Mouse (Mus musculus): Measurements from ENCODE around the gene Banf2. TPM values are rescaled to one million over a fixed set of nuclear protein-coding genes. Genes with fewer than 3 reads are reported as not detected.

The Banf2 gene
- polyA plus RNA-seq (2014; fragmentation: Nextera tagmentation; extraction: Ambion mirVana), result not detected in 2 replicates

DNA sequence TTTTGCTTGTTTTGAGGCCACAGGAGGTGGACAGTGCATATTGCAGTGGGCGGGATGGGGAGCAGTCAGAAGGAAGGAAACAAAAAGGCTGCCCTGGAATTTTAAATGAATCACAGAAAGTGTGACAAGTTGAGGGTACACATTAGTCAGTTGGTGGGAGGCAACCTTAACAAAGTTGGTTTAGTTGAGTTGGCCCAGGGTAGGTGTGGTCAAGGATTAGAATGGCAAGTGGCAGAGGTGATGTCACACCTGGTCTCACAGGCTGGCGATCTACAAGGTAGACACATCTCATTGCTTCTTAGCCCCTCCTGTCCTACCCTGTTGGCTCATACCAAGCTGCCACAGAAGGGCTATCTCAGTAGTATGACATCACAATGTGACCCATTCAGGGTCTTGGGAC, at the start of gene Banf2:
Gene Banf2 (plus strand): TSS at position 396 of the 400 bp plus-strand sequence.
- H3K36me3 ChIP-seq (ENCODE audit: control insufficient read depth, insufficient read depth, low read length), result no peaks in the 10 kb centered on the region
- H3K9me3 ChIP-seq (ENCODE audit: control insufficient read depth, low read length), result no peaks in the 10 kb centered on the region
- ATAC-seq (replicated peaks; ENCODE audit: low FRiP score) (no peak), DNase-seq (ENCODE audit: low spot score) (no peak)
- no peaks in the 10 kb centered on the region for H3K27me3 ChIP-seq (replicated peaks; ENCODE audit: control insufficient read depth, insufficient read depth, low read length)
- no peak within 1 kb of the TSS for H3K9ac ChIP-seq (ENCODE audit: low read depth, low read length)
- H3K4me1 ChIP-seq (replicated peaks; ENCODE audit: control insufficient read depth, insufficient read depth, low read length), result no peaks in the 10 kb centered on the region
- 88% methylated on average over 2 of the region's 2 CpGs for WGBS
- no peak within 1 kb of the TSS for H3K4me3 ChIP-seq (ENCODE audit: low read depth, low read length)
- no peak within 1 kb of the TSS for H3K27ac ChIP-seq (ENCODE audit: low read depth, low read length)
- no peak within 1 kb of the TSS for H3K4me2 ChIP-seq

DNA sequence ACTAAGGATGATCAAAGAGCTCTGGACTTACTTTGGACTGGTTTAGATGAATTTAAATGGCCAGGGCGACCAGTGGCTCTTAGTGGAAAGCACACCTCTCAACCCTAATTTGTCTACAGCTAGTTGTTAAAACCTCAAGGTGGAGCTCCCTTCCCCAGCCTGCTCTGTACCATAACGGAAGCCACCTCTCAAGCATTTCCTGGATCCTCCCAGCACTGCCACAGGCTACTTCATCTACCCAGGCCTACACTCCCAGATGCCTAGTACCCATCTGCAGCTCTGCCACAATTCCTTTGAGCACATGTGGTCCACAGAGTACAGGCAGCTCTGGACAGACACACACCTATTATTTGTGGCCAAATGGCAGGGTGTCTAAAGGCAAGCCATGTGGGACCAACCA, 49.4 kb upstream of the Banf2 start:
- Histone ChIP-seq H3K4me3 (ENCODE audit: low read depth, low read length) (no peak overlapping the region), H3K4me2 (no peak overlapping the region), H3K27ac (ENCODE audit: low read depth, low read length) (no peak overlapping the region), H3K4me1 (replicated peaks; ENCODE audit: control insufficient read depth, insufficient read depth, low read length) (peaks cover 20% of the 10 kb centered on the region), H3K9ac (ENCODE audit: low read depth, low read length) (no peak overlapping the region), H3K27me3 (replicated peaks; ENCODE audit: control insufficient read depth, insufficient read depth, low read length) (no peaks in the 10 kb centered on the region), H3K36me3 (ENCODE audit: control insufficient read depth, insufficient read depth, low read length) (peaks cover 12% of the 10 kb centered on the region; the same call in 1 of the 2 replicates), H3K9me3 (ENCODE audit: control insufficient read depth, low read length) (no peaks in the 10 kb centered on the region)
- WGBS, result 55% methylated on average over 2 of the region's 2 CpGs
- ATAC-seq (replicated peaks; ENCODE audit: low FRiP score) (no peak), DNase-seq (ENCODE audit: low spot score) (no peak)

DNA sequence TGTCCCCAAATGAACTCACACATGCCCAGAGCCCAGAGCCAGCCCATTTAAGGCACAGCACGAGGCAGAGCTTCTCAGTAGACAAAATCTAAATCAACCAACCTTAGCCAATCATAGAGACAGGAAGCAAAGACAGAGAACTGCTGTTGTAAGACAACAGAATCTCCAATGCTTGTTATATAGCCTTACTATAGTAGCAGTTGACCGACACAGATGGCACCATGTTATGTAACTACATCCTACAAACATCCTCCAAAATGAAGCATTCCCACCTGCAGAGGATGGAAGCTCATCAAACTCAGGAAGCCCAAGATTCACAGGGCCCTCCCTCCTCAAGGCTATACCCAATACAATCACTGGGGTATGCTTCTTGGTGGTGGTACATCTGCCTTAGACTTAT, 45.4 kb upstream of the Banf2 start:
- ATAC-seq (replicated peaks; ENCODE audit: low FRiP score), result no peak
- H3K9ac ChIP-seq (ENCODE audit: low read depth, low read length), result no peak overlapping the region
- DNase-seq (ENCODE audit: low spot score), result no peak
- H3K27me3 ChIP-seq (replicated peaks; ENCODE audit: control insufficient read depth, insufficient read depth, low read length), result no peaks in the 10 kb centered on the region
- H3K36me3 ChIP-seq (ENCODE audit: control insufficient read depth, insufficient read depth, low read length), result peaks cover 9% of the 10 kb centered on the region; the same call in 1 of the 2 replicates
- no peak overlapping the region for H3K4me2 ChIP-seq
- 71% methylated on average over 2 of the region's 2 CpGs for WGBS
- H3K4me1 ChIP-seq (replicated peaks; ENCODE audit: control insufficient read depth, insufficient read depth, low read length), result peaks cover 4% of the 10 kb centered on the region
- H3K27ac ChIP-seq (ENCODE audit: low read depth, low read length), result no peak overlapping the region
- no peak overlapping the region for H3K4me3 ChIP-seq (ENCODE audit: low read depth, low read length)
- no peaks in the 10 kb centered on the region for H3K9me3 ChIP-seq (ENCODE audit: control insufficient read depth, low read length)

DNA sequence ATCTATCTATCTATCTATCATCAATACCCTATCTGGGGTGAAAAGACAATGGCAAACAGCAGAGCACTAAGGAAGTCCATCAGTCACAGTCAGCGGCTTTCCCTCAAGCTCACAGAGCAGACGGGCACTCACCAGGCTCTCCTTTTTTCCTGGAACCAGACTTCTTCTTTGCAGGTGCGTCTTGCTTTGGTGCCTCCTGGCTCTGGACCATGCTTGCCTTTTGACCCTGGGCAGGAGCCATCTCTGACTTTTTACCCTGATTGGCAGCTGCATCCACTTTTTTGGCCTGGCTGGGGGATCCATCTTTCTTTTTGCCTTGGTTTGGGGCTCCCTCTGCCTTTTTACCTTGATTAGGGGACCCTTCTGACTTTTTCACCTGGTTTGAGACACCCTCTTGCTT, 44.8 kb upstream of the Banf2 start:
- no peak overlapping the region for H3K27ac ChIP-seq (ENCODE audit: low read depth, low read length)
- WGBS, result 92% methylated on average over 3 of the region's 3 CpGs

DNA sequence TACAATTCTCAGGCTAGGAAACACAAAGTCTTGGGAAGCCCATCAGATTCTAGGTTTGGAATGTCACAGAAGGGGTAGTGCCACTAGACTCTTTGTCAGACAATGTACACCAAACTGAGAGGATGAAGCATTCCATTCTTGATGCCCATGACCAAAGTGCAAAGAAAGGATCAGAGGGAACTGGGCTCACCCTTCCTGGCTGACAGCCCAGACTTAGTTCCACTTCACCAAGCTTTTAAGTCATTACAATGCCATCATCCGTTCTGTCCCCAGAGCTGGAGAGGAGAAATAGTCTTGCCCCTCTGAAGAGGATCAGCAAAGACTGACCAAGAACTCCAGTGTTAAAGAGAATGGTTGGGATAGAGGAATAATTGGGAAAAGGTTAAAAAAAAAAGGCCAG, 41.9 kb upstream of the Banf2 start:
- WGBS, result 78% methylated on average over 1 of the region's 1 CpGs
- no peak overlapping the region for H3K9ac ChIP-seq (ENCODE audit: low read depth, low read length)
- peaks cover 9% of the 10 kb centered on the region for H3K4me1 ChIP-seq (replicated peaks; ENCODE audit: control insufficient read depth, insufficient read depth, low read length)
- no peak overlapping the region for H3K27ac ChIP-seq (ENCODE audit: low read depth, low read length)
- DNase-seq (ENCODE audit: low spot score) (no peak), ATAC-seq (replicated peaks; ENCODE audit: low FRiP score) (no peak)
- no peak overlapping the region for H3K4me2 ChIP-seq
- H3K9me3 ChIP-seq (ENCODE audit: control insufficient read depth, low read length), result no peaks in the 10 kb centered on the region
- no peak overlapping the region for H3K4me3 ChIP-seq (ENCODE audit: low read depth, low read length)
- no peaks in the 10 kb centered on the region for H3K27me3 ChIP-seq (replicated peaks; ENCODE audit: control insufficient read depth, insufficient read depth, low read length)
- peaks cover 6% of the 10 kb centered on the region; the same call in 1 of the 2 replicates for H3K36me3 ChIP-seq (ENCODE audit: control insufficient read depth, insufficient read depth, low read length)

More for the DNA sequence above, 44.8 kb upstream of the Banf2 start:
- Histone ChIP-seq H3K9ac (ENCODE audit: low read depth, low read length) (no peak overlapping the region), H3K9me3 (ENCODE audit: control insufficient read depth, low read length) (no peaks in the 10 kb centered on the region), H3K4me1 (replicated peaks; ENCODE audit: control insufficient read depth, insufficient read depth, low read length) (peaks cover 4% of the 10 kb centered on the region), H3K36me3 (ENCODE audit: control insufficient read depth, insufficient read depth, low read length) (peaks cover 8% of the 10 kb centered on the region; the same call in 1 of the 2 replicates), H3K27me3 (replicated peaks; ENCODE audit: control insufficient read depth, insufficient read depth, low read length) (no peaks in the 10 kb centered on the region), H3K4me3 (ENCODE audit: low read depth, low read length) (no peak overlapping the region), H3K4me2 (no peak overlapping the region)
- ATAC-seq (replicated peaks; ENCODE audit: low FRiP score), result no peak
- DNase-seq (ENCODE audit: low spot score), result no peak

DNA sequence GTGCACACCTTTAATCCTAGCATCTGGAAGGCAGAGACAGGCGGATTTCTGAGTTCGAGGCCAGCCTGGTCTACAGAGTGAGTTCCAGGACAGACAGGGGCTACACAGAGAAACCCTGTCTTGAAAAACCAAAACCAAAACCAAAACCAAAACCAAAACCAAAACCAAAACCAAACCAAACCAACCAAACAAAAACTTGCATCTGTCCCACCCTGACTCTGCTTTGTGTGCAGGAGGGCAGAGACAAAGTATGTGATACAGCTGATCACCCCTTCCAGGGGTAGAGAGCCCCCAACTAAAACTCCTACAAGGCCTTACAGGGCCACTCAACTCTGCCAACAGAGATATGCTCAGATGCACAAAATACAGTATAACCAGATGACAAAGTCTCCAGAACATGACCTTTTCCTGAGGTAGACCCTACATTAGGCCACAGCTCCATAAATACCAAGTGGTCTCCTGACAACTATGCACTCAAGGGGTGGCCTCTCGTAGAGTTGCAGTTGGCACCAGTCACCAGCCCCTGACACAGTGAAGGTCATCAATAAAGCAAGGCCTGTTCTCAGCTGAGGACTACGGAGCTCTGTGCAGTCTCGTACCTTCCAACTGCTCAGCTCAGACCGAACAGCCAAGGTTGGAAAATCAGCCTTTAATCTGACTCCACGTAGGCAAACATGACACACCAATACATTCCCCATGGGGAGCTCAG, 40.7 kb upstream of the Banf2 start:
- peaks cover 9% of the 10 kb centered on the region for H3K4me1 ChIP-seq (replicated peaks; ENCODE audit: control insufficient read depth, insufficient read depth, low read length)
- 85% methylated on average over 7 of the region's 7 CpGs for WGBS
- H3K4me3 ChIP-seq (ENCODE audit: low read depth, low read length), result no peak overlapping the region
- DNase-seq (ENCODE audit: low spot score) (no peak), ATAC-seq (replicated peaks; ENCODE audit: low FRiP score) (no peak)
- peaks cover 6% of the 10 kb centered on the region; the same call in 1 of the 2 replicates for H3K36me3 ChIP-seq (ENCODE audit: control insufficient read depth, insufficient read depth, low read length)
- H3K9me3 ChIP-seq (ENCODE audit: control insufficient read depth, low read length), result no peaks in the 10 kb centered on the region
- no peak overlapping the region for H3K4me2 ChIP-seq
- no peaks in the 10 kb centered on the region for H3K27me3 ChIP-seq (replicated peaks; ENCODE audit: control insufficient read depth, insufficient read depth, low read length)
- H3K9ac ChIP-seq (ENCODE audit: low read depth, low read length), result no peak overlapping the region
- no peak overlapping the region for H3K27ac ChIP-seq (ENCODE audit: low read depth, low read length)

DNA sequence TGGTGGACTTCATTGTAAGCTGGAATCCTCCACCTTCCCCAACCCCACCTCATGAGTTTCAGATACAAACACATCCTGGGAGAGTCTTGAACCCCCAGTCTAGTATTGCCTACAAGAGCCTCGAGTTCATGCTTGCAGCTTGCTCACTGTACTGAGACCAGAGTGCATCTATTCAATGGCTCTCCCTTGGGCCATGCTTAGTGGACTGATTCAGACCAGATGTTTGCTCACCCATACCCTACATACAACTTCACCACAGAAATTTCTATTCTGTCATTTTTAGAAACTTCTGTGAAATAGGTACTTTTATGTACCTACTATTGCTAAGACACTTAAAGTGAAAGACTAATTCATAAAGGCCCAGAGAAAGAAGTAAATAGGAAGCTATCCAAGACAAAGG, 39.9 kb upstream of the Banf2 start:
- DNase-seq (ENCODE audit: low spot score) (no peak), ATAC-seq (replicated peaks; ENCODE audit: low FRiP score) (no peak)
- peaks cover 4% of the 10 kb centered on the region; the same call in 1 of the 2 replicates for H3K36me3 ChIP-seq (ENCODE audit: control insufficient read depth, insufficient read depth, low read length)
- H3K27ac ChIP-seq (ENCODE audit: low read depth, low read length), result no peak overlapping the region
- peaks cover 9% of the 10 kb centered on the region for H3K4me1 ChIP-seq (replicated peaks; ENCODE audit: control insufficient read depth, insufficient read depth, low read length)
- WGBS, result 81% methylated on average over 1 of the region's 1 CpGs
- no peaks in the 10 kb centered on the region for H3K9me3 ChIP-seq (ENCODE audit: control insufficient read depth, low read length)
- H3K4me2 ChIP-seq, result no peak overlapping the region
- H3K27me3 ChIP-seq (replicated peaks; ENCODE audit: control insufficient read depth, insufficient read depth, low read length), result no peaks in the 10 kb centered on the region
- H3K4me3 ChIP-seq (ENCODE audit: low read depth, low read length), result no peak overlapping the region
- no peak overlapping the region for H3K9ac ChIP-seq (ENCODE audit: low read depth, low read length)

DNA sequence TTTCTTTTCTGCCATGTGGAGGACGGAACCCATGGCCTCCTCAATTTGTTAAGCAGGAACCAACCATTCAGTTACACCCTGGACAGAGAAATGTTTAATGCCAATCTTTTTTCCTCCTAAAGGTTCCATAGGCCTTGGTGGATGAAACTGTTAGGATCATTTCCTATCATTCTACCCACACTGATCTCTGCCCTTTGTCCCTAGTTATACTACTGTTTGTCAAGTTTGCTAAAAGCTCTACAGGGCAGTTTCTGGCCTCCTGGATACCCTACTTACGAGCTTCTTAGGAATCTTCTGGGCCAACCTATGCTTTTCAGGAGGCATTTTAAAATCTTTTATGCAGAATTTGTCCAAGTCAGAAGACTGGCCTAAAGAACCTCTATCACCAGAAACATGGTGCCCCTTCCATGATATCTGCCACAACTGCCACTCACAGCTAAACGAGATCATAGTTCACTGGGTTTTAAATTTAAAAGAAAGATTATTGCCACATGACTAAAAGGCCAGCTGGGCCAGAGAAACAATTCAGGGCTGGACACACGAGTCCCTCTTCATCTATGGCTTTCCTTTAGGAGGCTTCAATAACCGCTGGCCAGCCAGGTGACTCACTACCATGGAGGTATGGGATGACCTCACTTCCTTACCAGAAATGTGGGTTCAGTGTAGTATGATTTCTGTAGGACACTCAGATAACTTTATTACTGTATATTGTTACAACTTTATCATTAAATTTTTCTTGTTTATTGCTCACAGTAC, 30.5 kb upstream of the Banf2 start:
- ATAC-seq (replicated peaks; ENCODE audit: low FRiP score), result no peak
- Histone ChIP-seq H3K9ac (ENCODE audit: low read depth, low read length) (no peak overlapping the region), H3K27me3 (replicated peaks; ENCODE audit: control insufficient read depth, insufficient read depth, low read length) (no peaks in the 10 kb centered on the region), H3K4me2 (no peak overlapping the region), H3K9me3 (ENCODE audit: control insufficient read depth, low read length) (no peaks in the 10 kb centered on the region), H3K4me1 (replicated peaks; ENCODE audit: control insufficient read depth, insufficient read depth, low read length) (peaks cover 36% of the 10 kb centered on the region), H3K27ac (ENCODE audit: low read depth, low read length) (no peak overlapping the region), H3K36me3 (ENCODE audit: control insufficient read depth, insufficient read depth, low read length) (peaks cover 4% of the 10 kb centered on the region; the same call in 1 of the 2 replicates), H3K4me3 (ENCODE audit: low read depth, low read length) (no peak overlapping the region)
- DNase-seq (ENCODE audit: low spot score), result no peak
- 82% methylated on average over 5 of the region's 5 CpGs for WGBS

Data from liver, embryonic 11.5 days (tissue).